Mouse (Mus musculus) megakaryocyte, embryonic 14.5 days (primary cell): ENCODE data around the gene Prr36.

ENCODE experiments used
- FLI1 ChIP-seq: IDR thresholded peaks from 2 replicates; pipeline ENCODE4 v1.6.1; 2012; ENCODE audit warnings: low read length, inconsistent platforms, mixed read lengths
- GATA1 ChIP-seq: IDR thresholded peaks from 3 replicates; pipeline ENCODE4 v1.6.1; 2012; ENCODE audit warnings: mixed read lengths, low read length, inconsistent platforms, borderline replicate concordance

GRCm38 (mm10) chr8:4247241-4247640 is 30.0 kb upstream of the Prr36 start:
- TF ChIP-seq GATA1 (no peak), FLI1 (no peak)
